In the genomic region with DNA sequence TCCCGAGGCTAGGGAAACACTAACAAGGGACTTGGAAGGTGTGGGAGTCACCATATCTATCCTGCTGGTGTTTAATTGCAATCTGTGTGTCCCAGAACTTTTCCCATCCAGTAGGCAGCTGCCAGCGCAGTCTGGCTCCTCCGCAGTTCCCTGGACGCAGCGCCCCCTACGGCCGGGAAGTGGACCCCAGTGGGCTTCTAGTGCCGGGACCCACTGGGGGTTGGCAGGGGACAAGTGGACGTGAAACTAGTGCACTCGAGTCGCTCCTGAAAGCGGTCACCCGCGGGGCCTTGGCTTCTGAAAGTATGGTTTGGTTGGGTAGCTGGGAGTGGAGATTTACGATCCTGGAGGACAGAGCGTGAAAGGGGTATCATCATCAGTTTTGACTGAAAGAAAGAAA, we compare ENCODE assay signal across 8 mouse cellular contexts.
DNase-seq lines count a peak whose midpoint lies in the region; ATAC-seq and TF ChIP-seq lines count a peak whose summit lies in the region.
"Had no signal": no experiment of that assay in that cellular context is flagged by ENCODE, and none has a peak within 500 bp of the region (broad histone marks: within the 10 kb centered on the region; RNA-seq: fewer than 3 reads in every experiment).

No protein-coding gene starts in this region.

- no peak overlapping the region for H3K9ac ChIP-seq in kidney, postnatal 0 days (ENCODE audit: low read depth, low read length)
- H3K9ac ChIP-seq in kidney, embryonic 14.5 days (ENCODE audit: low read depth, low read length): no peak overlapping the region
- no peak overlapping the region for H3K9ac ChIP-seq in hindbrain, embryonic 13.5 days
- H3K9ac ChIP-seq in neural tube, embryonic 13.5 days: no peak overlapping the region
- H3K9ac ChIP-seq: embryonic facial prominence, embryonic 13.5 days had no signal

- 31% methylated on average over 16 of the region's 16 CpGs for WGBS in kidney, postnatal 0 days
- WGBS in kidney, embryonic 14.5 days: 24% methylated on average over 16 of the region's 16 CpGs
- WGBS in forebrain, embryonic 10.5 days: 22% methylated on average over 16 of the region's 16 CpGs
- 18% methylated on average over 16 of the region's 16 CpGs for WGBS in hindbrain, embryonic 13.5 days
- 24% methylated on average over 16 of the region's 16 CpGs for WGBS in neural tube, embryonic 13.5 days

- no peaks in the 10 kb centered on the region for H3K36me3 ChIP-seq in kidney, postnatal 0 days (ENCODE audit: insufficient read depth, low read length)
- no peaks in the 10 kb centered on the region for H3K36me3 ChIP-seq in kidney, embryonic 14.5 days (ENCODE audit: control insufficient read depth, insufficient read depth, low read length)
- H3K36me3 ChIP-seq in forebrain, embryonic 10.5 days (replicated peaks): no peaks in the 10 kb centered on the region
- H3K36me3 ChIP-seq in hindbrain, embryonic 13.5 days: no peaks in the 10 kb centered on the region
- H3K36me3 ChIP-seq in neural tube, embryonic 13.5 days: no peaks in the 10 kb centered on the region
- H3K36me3 ChIP-seq: embryonic facial prominence, embryonic 13.5 days had no signal

- no peaks in the 10 kb centered on the region for H3K9me3 ChIP-seq in kidney, postnatal 0 days (replicated peaks; ENCODE audit: low read length)
- no peaks in the 10 kb centered on the region for H3K9me3 ChIP-seq in kidney, embryonic 14.5 days (ENCODE audit: control insufficient read depth, low read length)
- H3K9me3 ChIP-seq in forebrain, embryonic 10.5 days: no peaks in the 10 kb centered on the region
- H3K9me3 ChIP-seq in hindbrain, embryonic 13.5 days: no peaks in the 10 kb centered on the region
- H3K9me3 ChIP-seq in neural tube, embryonic 13.5 days: no peaks in the 10 kb centered on the region
- H3K9me3 ChIP-seq: embryonic facial prominence, embryonic 13.5 days had no signal

- H3K4me2 ChIP-seq in kidney, postnatal 0 days (ENCODE audit: low read length): no peak overlapping the region
- H3K4me2 ChIP-seq in kidney, embryonic 14.5 days (replicated peaks; ENCODE audit: low read depth, low read length): no peak overlapping the region
- H3K4me2 ChIP-seq in hindbrain, embryonic 13.5 days: peak overlapping the region; percentile 34
- peak overlapping the region; percentile 38 for H3K4me2 ChIP-seq in neural tube, embryonic 13.5 days
- H3K4me2 ChIP-seq: embryonic facial prominence, embryonic 13.5 days had no signal

- H3K4me3 ChIP-seq in kidney, postnatal 0 days (replicated peaks; ENCODE audit: low read depth, low read length): no peak overlapping the region
- H3K4me3 ChIP-seq in kidney, embryonic 14.5 days (ENCODE audit: low read length): no peak overlapping the region
- H3K4me3 ChIP-seq in forebrain, embryonic 10.5 days: peak overlapping the region; percentile 40
- H3K4me3 ChIP-seq in hindbrain, embryonic 13.5 days: no peak overlapping the region
- H3K4me3 ChIP-seq in neural tube, embryonic 13.5 days: no peak overlapping the region
- H3K4me3 ChIP-seq: embryonic facial prominence, embryonic 13.5 days had no signal

- no peak for ATAC-seq in kidney, postnatal 0 days (replicated peaks; ENCODE audit: low FRiP score, low read depth)
- ATAC-seq in kidney, embryonic 14.5 days (ENCODE audit: low FRiP score, low TSS enrichment): no peak
- ATAC-seq in hindbrain, embryonic 13.5 days (ENCODE audit: low FRiP score): no peak; the same call in 1 of the 2 replicates
- ATAC-seq in neural tube, embryonic 13.5 days (ENCODE audit: low read depth): 0 out of 2 replicates have a peak, but pooled peaks have one; percentile 33
- no peak for ATAC-seq in frontal cortex, adult (ENCODE audit: low TSS enrichment)

- H3K4me1 ChIP-seq in kidney, postnatal 0 days (replicated peaks; ENCODE audit: insufficient read depth, low read length): no peaks in the 10 kb centered on the region
- H3K4me1 ChIP-seq in kidney, embryonic 14.5 days (ENCODE audit: control insufficient read depth, insufficient read depth, low read length): no peaks in the 10 kb centered on the region
- peaks cover 66% of the 10 kb centered on the region for H3K4me1 ChIP-seq in forebrain, embryonic 10.5 days
- H3K4me1 ChIP-seq in hindbrain, embryonic 13.5 days (replicated peaks): 0 out of 2 replicates have a peak, but pooled peaks cover 4% of the 10 kb centered on the region
- peaks cover 7% of the 10 kb centered on the region; the same call in 1 of the 2 replicates for H3K4me1 ChIP-seq in neural tube, embryonic 13.5 days (replicated peaks)
- H3K4me1 ChIP-seq: embryonic facial prominence, embryonic 13.5 days had no signal

- peaks cover 21% of the 10 kb centered on the region for H3K27me3 ChIP-seq in kidney, postnatal 0 days (ENCODE audit: insufficient read depth, low read length)
- H3K27me3 ChIP-seq in kidney, embryonic 14.5 days (ENCODE audit: control insufficient read depth, insufficient read depth, low read length): peaks cover 36% of the 10 kb centered on the region
- peaks cover 72% of the 10 kb centered on the region for H3K27me3 ChIP-seq in forebrain, embryonic 10.5 days (ENCODE audit: poor library complexity, severe bottlenecking)
- H3K27me3 ChIP-seq in hindbrain, embryonic 13.5 days: peaks cover 41% of the 10 kb centered on the region; the same call in 1 of the 2 replicates
- peaks cover 34% of the 10 kb centered on the region for H3K27me3 ChIP-seq in neural tube, embryonic 13.5 days

- DNase-seq in kidney, postnatal 0 days (ENCODE audit: low spot score): no peak
- DNase-seq in forebrain, embryonic 10.5 days (ENCODE audit: extremely low spot score, low spot score): peak; percentile 60
- DNase-seq in spleen, postnatal 14 days (ENCODE audit: low spot score in 2 of 2): no peak

- peak; percentile 22; the same call in 1 of the 2 replicates for TF ChIP-seq CTCF in kidney, postnatal 0 days (IDR thresholded peaks at IDR 0.05; ENCODE audit: low read depth)

- H3K27ac ChIP-seq in kidney, postnatal 0 days: no peak overlapping the region
- H3K27ac ChIP-seq in kidney, embryonic 14.5 days (ENCODE audit: low read depth, low read length): no peak overlapping the region
- H3K27ac ChIP-seq in forebrain, embryonic 10.5 days: peak overlapping the region; percentile 79; the same call in 1 of the 2 replicates
- no peak overlapping the region for H3K27ac ChIP-seq in hindbrain, embryonic 13.5 days
- no peak overlapping the region for H3K27ac ChIP-seq in neural tube, embryonic 13.5 days (replicated peaks)
- H3K27ac ChIP-seq: embryonic facial prominence, embryonic 13.5 days had no signal

Comparison
In these comparisons a context has a peak if more than half of its experiments do, and no peak if none do; other contexts are left out.
1. H3K4me2 ChIP-seq: peak in hindbrain, embryonic 13.5 days (single experiment) and neural tube, embryonic 13.5 days (single experiment); none in kidney, postnatal 0 days (single experiment) and kidney, embryonic 14.5 days (single experiment).